Mouse (Mus musculus) lung, adult 2 months (tissue): ENCODE data around the gene Igfn1.

Experiments used
- CTCF ChIP-seq: fragments of 200-500 bp; IDR thresholded peaks from 2 replicates; pipeline ENCODE4 v1.5.1; 2011; ENCODE audit warnings: mild to moderate bottlenecking, low read length, control low read depth; ENCODE audit not compliant: insufficient read depth
- POLR2A ChIP-seq: fragments of 200-500 bp; IDR thresholded peaks from 2 replicates; pipeline ENCODE4 v1.6.1; 2011; ENCODE audit warnings: low read depth, mild to moderate bottlenecking, control low read depth, low read length, borderline replicate concordance; ENCODE audit errors: extremely low read depth

DNA sequence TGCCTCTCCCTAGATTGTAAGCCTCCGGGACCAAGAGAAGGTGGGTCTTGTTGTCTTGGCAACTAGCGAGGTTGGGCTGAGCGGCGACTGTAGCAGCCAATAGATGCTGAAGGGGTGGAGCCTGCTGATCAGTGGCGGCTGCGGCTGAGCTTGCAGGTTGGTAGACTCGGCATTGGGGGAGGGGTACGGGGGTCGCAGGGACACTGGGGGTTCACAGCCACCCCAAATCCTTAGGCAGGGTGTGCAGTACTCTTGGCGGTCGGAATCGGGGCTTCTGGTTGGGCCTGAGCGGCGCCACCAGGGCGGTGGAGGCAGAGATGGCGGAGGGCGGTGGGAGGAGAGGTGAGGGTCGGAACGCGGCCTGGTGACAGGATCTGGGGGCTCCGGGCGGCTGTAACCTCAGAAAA, 11.8 kb upstream of the Igfn1 start:
- TF ChIP-seq CTCF = no peak
- peak; percentile 61; the same call in 1 of the 2 replicates for TF ChIP-seq POLR2A
